Mouse (Mus musculus) testis, postnatal 10 days (tissue): Measurements from ENCODE around the gene Lclat1.

ENCODE experiments used
- DNase-seq: peaks from one replicate; pipeline ENCODE4 v3.0.0; 2021; ENCODE audit warnings: low spot score

Lclat1 gene

GRCm38 (mm10) chr17:73196139-73196538 is 88.4 kb downstream of the Lclat1 start:
- DNase-seq = no peak

- no peak for DNase-seq
These were observed 89.9 kb downstream of the Lclat1 start for GRCm38 (mm10) chr17:73197724-73198123.

GRCm38 (mm10) chr17:73199387-73199786 is 91.6 kb downstream of the Lclat1 start:
- no peak for DNase-seq

GRCm38 (mm10) chr17:73200380-73200779 is 92.6 kb downstream of the Lclat1 start:
- no peak for DNase-seq

- no peak for DNase-seq
These were observed 96.0 kb downstream of the Lclat1 start for GRCm38 (mm10) chr17:73203642-73204332.

- DNase-seq = no peak
These were observed 103.3 kb downstream of the Lclat1 start for GRCm38 (mm10) chr17:73210960-73211531.

GRCm38 (mm10) chr17:73212754-73213153 is 105.0 kb downstream of the Lclat1 start:
- no peak for DNase-seq

- no peak for DNase-seq
These were observed 105.4 kb downstream of the Lclat1 start for GRCm38 (mm10) chr17:73213187-73213586.

GRCm38 (mm10) chr17:73213677-73214076 is 105.9 kb downstream of the Lclat1 start:
- no peak for DNase-seq

GRCm38 (mm10) chr17:73217274-73217673 is 109.5 kb downstream of the Lclat1 start:
- DNase-seq = no peak

- DNase-seq = no peak
These were observed 113.0 kb downstream of the Lclat1 start for GRCm38 (mm10) chr17:73220746-73221145.

- no peak for DNase-seq
These were observed 114.3 kb downstream of the Lclat1 start for GRCm38 (mm10) chr17:73222077-73222476.

GRCm38 (mm10) chr17:73225442-73225841 is 117.7 kb downstream of the Lclat1 start:
- DNase-seq = no peak

GRCm38 (mm10) chr17:73225996-73226395 is 118.2 kb downstream of the Lclat1 start:
- DNase-seq = no peak

GRCm38 (mm10) chr17:73226595-73226994 is 118.8 kb downstream of the Lclat1 start:
- no peak for DNase-seq

- DNase-seq = no peak
These were observed 119.6 kb downstream of the Lclat1 start for GRCm38 (mm10) chr17:73227361-73227760.

GRCm38 (mm10) chr17:73229445-73230155 is 121.8 kb downstream of the Lclat1 start:
- no peak for DNase-seq

GRCm38 (mm10) chr17:73230340-73230989 is 122.7 kb downstream of the Lclat1 start:
- no peak for DNase-seq

GRCm38 (mm10) chr17:73231337-73231736 is 123.6 kb downstream of the Lclat1 start:
- DNase-seq = no peak

GRCm38 (mm10) chr17:73232593-73232992 is 124.8 kb downstream of the Lclat1 start:
- no peak for DNase-seq

GRCm38 (mm10) chr17:73233975-73234374 is 126.2 kb downstream of the Lclat1 start:
- DNase-seq = no peak

- no peak for DNase-seq
These were observed 129.5 kb downstream of the Lclat1 start for GRCm38 (mm10) chr17:73237178-73237853.
